Mouse (Mus musculus): Measurements from ENCODE around the gene Nos1ap.

Gene Nos1ap

DNA sequence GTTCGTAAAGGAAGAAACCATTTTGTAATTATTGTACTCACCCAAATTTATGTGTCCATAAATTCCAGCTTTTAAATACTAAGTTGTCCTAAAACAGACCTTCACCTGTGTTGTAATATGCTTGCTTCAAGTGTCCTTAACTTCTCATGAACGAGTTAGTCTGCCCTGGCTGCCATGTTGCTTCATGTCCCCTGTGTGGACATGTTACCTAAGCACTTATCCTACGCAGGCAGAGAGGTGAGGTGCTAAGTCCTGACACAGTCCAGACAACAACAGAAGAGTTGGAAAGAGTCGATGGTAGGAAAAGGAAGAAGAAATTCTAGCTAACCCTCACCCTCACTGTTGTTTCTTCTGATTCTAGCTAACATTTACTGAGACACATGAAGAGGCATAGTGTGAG lies 43.4 kb downstream of the Nos1ap start:
- no peak for DNase-seq (ENCODE audit: low spot score in 2 of 2)

DNA sequence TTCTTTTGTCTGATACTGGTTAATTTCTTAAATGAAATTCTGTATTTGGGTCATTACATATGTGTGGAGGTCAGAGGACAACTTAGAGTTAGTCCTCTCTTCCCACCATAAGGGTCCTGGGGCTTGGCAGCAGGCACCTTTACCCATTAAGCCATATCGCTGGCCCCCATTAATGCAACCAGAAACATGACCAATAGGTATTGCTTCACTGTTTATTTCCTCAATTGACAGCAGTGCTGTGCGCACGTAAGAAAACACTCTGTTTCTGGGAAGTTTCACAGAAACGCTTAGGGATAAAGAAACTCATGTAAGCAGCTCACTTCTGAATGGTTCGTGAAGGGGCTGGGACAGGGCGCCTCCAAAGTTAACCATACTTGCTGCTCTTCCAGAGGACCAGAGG lies 44.4 kb downstream of the Nos1ap start:
- DNase-seq (ENCODE audit: low spot score in 2 of 2), result no peak

DNA sequence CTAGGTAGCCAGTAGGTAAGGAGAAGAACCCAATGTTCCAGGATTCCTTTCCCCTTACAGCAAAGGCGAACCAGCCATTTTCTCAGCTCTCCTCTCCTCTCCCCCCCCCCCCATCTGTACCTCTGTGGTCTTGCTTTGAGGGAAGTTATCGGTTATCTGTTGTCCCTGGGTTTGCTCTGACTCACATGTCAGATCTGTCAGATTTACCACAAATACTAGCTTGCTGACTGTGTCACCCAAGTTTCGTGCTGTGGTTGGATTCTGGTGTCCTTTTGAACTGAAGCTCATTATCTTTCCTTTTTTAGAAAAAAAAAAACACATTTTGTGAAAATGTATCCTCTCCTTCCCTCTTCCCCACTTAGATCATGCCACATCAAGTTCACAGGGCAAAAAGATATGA lies 50.2 kb downstream of the Nos1ap start:
- DNase-seq (ENCODE audit: low spot score in 2 of 2), result no peak

GRCm38 (mm10) chr1:170538481-170539061 lies 51.1 kb downstream of the Nos1ap start:
- no peak for DNase-seq (ENCODE audit: low spot score in 2 of 2)

- no peak for DNase-seq (ENCODE audit: low spot score in 2 of 2)
Measured at GRCm38 (mm10) chr1:170536344-170536743, 53.3 kb downstream of the Nos1ap start.

- DNase-seq (ENCODE audit: low spot score in 2 of 2), result no peak
Measured at GRCm38 (mm10) chr1:170535221-170535620, 54.4 kb downstream of the Nos1ap start.

GRCm38 (mm10) chr1:170531286-170531685 lies 58.4 kb downstream of the Nos1ap start:
- no peak for DNase-seq (ENCODE audit: low spot score in 2 of 2)

DNA sequence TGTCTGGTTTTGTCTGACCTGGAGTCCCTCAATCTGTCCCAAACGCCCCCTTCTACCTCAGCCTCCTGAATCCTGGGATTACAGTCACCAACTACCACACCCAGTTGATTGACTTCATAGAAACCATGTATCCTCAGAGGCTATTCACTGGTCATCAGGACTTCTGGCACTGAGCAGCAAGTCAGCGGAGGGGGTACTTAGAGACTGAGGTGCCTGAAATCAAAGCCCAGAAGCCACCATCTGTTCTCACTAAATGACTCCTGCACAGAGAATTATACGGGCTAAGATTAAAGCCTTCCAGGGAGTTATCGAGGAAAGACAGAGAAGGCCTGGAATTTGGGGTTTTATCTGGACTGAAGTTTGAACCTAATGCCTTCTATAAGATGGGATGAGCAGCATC lies 59.2 kb downstream of the Nos1ap start:
- no peak for DNase-seq (ENCODE audit: low spot score in 2 of 2)

DNA sequence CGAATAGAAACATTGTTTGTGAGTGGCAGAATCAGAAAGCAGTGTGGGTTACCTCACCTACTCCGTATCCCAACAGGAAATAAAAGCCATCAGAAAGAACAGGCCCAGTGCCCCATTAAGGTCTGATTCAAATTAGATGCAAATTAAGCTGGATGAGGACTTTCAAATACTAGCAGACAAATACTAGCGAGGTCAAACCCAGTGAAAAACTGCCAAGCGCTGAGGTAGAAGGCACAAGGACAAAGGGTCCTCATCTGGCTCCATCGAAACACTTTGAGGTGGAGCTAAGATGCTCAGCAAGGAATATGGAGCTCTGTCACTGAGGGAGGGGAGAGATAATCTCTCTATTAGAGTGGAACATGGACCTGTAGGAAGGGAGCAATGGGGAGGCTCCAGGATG lies 66.8 kb downstream of the Nos1ap start:
- no peak for DNase-seq (ENCODE audit: low spot score in 2 of 2)

- DNase-seq (ENCODE audit: low spot score in 2 of 2), result no peak
Measured at GRCm38 (mm10) chr1:170521520-170522205, 68.0 kb downstream of the Nos1ap start.

GRCm38 (mm10) chr1:170520206-170520605 lies 69.5 kb downstream of the Nos1ap start:
- no peak for DNase-seq (ENCODE audit: low spot score in 2 of 2)

DNA sequence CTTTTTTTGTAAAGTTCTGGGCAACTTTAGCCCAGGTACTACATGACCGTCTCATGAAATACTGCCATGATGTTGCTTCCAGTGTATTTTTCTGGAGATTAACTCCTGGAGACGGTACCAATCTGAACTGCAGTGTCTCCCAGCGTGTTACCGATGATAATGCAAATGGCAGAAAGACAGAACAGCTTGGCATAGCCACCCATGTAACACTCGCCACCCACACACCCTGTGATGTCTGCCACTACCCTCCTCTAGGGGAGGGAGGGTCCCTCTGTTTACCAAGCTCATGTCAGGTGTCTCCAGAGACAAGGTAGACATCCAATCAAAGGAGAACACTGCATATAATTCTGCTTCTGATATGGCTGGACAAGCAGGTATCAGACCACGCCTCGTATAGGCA lies 70.0 kb downstream of the Nos1ap start:
- DNase-seq (ENCODE audit: low spot score in 2 of 2), result no peak

DNA sequence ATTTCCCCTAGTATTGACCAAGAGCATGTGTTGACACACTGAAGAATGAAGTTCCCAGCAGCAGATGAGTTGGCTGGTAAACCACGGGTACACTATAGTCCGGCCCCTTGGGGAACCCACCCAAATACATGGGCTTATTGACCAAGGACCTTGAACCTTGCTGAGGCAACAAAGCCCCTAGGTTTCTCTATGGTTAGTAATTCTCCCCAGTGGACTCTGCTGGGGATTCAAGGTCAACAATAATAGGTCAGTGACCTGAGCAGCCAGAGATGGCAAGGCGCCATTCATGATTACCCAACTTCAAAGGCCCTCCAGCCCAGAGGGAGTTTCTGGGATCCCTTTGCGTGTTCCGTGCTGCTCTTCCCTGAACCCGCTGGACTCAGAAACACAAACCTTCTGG lies 73.5 kb downstream of the Nos1ap start:
- DNase-seq (ENCODE audit: low spot score in 2 of 2), result no peak

GRCm38 (mm10) chr1:170515455-170515854 lies 74.2 kb downstream of the Nos1ap start:
- no peak for DNase-seq (ENCODE audit: low spot score in 2 of 2)

- no peak for DNase-seq (ENCODE audit: low spot score in 2 of 2)
Measured at GRCm38 (mm10) chr1:170514226-170514625, 75.4 kb downstream of the Nos1ap start.

DNA sequence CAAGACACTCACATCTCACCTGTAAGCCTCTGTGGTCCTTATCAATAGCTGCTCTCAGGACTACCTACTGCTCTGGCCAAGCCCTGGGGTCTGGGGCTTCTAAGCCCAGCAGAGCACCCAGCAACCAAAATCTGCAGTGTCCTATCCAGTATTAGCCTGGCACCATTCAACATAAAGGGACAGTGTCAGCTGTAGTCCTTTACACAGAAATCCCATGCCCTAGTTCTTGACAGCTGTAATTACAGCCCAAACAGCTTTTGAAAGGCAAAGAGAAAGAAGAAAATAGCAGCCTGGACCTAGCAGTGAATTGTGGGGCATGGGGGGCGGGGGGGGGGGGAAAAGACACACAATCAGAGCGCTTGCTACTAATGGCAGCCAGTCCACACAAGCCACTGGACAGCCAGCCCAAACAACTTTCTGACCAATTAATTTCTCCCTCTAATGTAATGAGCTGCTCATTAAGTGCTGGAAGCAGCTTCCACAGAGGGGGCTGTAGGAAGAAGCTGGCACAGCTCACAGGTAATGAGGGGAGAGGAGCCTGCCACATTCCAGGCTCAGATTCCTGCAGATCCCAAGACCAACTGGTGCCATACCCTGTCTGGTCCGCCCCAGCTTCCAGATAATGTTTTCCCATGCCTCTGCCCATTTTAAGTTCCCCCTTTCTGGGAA lies 77.1 kb downstream of the Nos1ap start:
- DNase-seq (ENCODE audit: low spot score in 2 of 2), result no peak

DNA sequence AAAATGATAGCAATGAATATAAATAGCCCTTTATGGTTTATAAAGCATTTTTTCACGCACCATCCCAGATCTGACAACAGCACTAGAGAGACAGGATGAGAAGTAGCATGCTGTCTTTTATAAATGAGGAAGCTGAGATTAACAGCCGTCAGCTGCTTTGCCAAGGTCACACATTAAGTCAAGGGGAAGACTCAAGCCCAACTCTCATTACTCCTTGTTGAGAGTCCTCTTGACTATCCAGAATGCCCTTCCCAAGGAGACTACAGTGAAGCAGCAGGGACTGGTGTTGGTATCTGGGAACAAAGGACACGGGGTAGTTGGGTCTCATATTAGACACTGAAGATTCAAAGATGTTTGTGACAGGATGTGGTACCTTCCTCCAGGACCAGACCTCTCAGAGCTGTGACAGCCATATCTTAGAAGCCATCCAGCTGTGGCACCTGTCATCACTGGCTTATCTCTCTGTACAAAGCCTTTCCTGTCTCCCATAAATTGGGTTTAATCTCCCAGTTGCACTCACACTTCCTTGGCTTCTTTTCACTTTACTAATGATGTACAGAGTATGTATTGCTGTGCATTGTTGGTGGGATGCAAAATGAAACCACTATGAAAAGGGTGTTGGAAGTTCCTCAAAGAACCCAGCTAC lies 78.9 kb downstream of the Nos1ap start:
- no peak for DNase-seq (ENCODE audit: low spot score in 2 of 2)

DNA sequence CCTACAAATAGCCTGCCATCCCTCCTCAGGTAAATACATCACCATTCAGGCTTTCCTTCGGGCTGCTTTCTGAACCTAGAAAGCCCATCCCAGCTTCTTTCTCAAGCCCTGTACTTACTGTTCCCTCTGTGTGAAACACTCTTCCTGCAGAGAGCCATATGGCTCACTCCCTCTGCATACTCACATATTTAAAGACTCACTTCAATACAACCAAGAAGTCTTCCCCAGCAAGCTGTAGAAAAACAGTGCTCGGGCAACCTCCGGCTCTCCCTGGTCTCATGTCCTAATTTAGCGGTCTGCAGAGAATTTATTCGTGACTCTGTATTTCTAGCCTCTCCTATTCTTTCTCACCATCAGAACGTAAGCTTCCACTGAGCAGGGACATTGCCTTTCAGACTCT lies 83.4 kb downstream of the Nos1ap start:
- no peak for DNase-seq (ENCODE audit: low spot score in 2 of 2)

GRCm38 (mm10) chr1:170505107-170505506 lies 84.6 kb downstream of the Nos1ap start:
- no peak for DNase-seq (ENCODE audit: low spot score in 2 of 2)

DNA sequence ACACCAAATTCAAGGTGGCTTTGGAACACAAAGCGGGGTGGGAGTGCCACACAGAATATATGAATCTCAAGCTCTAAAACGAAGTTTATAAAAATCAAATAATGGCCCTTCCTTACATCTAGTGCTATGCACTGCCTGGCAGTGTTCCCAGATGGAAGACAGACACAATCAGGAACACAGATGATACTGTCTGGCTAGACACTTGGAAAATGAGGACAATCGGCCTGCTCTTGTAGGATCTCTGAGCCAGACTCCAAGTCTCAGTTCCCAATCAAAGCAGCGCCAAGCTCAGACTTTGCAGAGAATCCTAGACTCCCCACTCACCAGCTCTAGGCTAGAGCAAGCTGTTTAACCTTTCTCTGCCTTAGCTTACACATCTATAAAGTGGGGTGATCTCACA lies 85.3 kb downstream of the Nos1ap start:
- DNase-seq (ENCODE audit: low spot score in 2 of 2), result no peak

- no peak for DNase-seq (ENCODE audit: low spot score in 2 of 2)
Measured at GRCm38 (mm10) chr1:170503277-170503739, 86.4 kb downstream of the Nos1ap start.

GRCm38 (mm10) chr1:170502491-170503276 lies 87.0 kb downstream of the Nos1ap start:
- no peak for DNase-seq (ENCODE audit: low spot score in 2 of 2)

Data from spleen, postnatal 10 days (tissue).